Mouse (Mus musculus) liver, embryonic 11.5 days (tissue): ENCODE measurements at regions not wholly inside any gene's neighbourhood (a gene's known extent, or its start where the extent isn't known, plus 50 kb on each side); places are given as distances from the start of the nearest gene placed in this dataset.

Source experiments
- ATAC-seq: fragments of 200-750 bp; cut with Nextera tagmentation; replicated peaks from 2 replicates; pipeline ENCODE4 v1.8.0; 2017; ENCODE audit warnings: moderate number of reproducible peaks, mild to moderate bottlenecking, moderate TSS enrichment, moderate library complexity; ENCODE audit not compliant: low FRiP score
- DNase-seq: peaks from one replicate; pipeline ENCODE4 v3.0.0-alpha.2; 2017; ENCODE audit warnings: low spot score
- H3K27ac ChIP-seq: fragments of 300-500 bp; sonication (generic); 2 replicates; pipeline ENCODE4 v1.5.1; 2014; ENCODE audit warnings: mild to moderate bottlenecking, low read depth, low read length, control low read depth
- H3K27me3 ChIP-seq: fragments of 300-500 bp; sonication (generic); replicated peaks from 2 replicates; pipeline ENCODE4 v1.6.1; 2014; ENCODE audit warnings: low read length, mixed read lengths; ENCODE audit not compliant: control insufficient read depth, insufficient read depth
- H3K36me3 ChIP-seq: fragments of 300-500 bp; sonication (generic); 2 replicates; pipeline ENCODE4 v1.6.1; 2014; ENCODE audit warnings: mild to moderate bottlenecking, low read length, moderate library complexity, mixed read lengths; ENCODE audit not compliant: control insufficient read depth, insufficient read depth
- H3K4me1 ChIP-seq: fragments of 300-500 bp; sonication (generic); replicated peaks from 2 replicates; pipeline ENCODE4 v1.6.1; 2014; ENCODE audit warnings: low read length, mixed read lengths; ENCODE audit not compliant: control insufficient read depth, insufficient read depth
- H3K4me2 ChIP-seq: fragments of 300-500 bp; sonication (generic); 2 replicates; pipeline ENCODE4 v1.6.1; 2014; ENCODE audit warnings: mild to moderate bottlenecking, control low read depth, moderate library complexity
- H3K4me3 ChIP-seq: fragments of 300-500 bp; sonication (generic); 2 replicates; pipeline ENCODE4 v1.5.1; 2014; ENCODE audit warnings: low read depth, low read length, control low read depth
- H3K9ac ChIP-seq: fragments of 300-500 bp; sonication (generic); 2 replicates; pipeline ENCODE4 v1.6.1; 2014; ENCODE audit warnings: low read depth, low read length, control low read depth
- H3K9me3 ChIP-seq: fragments of 300-500 bp; sonication (generic); 2 replicates; pipeline ENCODE4 v1.6.1; 2016; ENCODE audit warnings: low read length, inconsistent platforms, mixed read lengths; ENCODE audit not compliant: control insufficient read depth
- WGBS: fragments of 180-500 bp; shearing (Covaris S2); extraction: QIAGEN DNeasy Blood & Tissue Kit; methylation state at CpG from one replicate; pipeline ENCODE4 v1.1.7; 2014; 5-methylcytosine and 5-hydroxymethylcytosine counted together

- Histone ChIP-seq H3K4me3 (no peak overlapping the region), H3K9me3 (no peaks in the 10 kb centered on the region), H3K27ac (no peak overlapping the region), H3K9ac (no peak overlapping the region), H3K27me3 (no peaks in the 10 kb centered on the region), H3K4me1 (no peaks in the 10 kb centered on the region), H3K4me2 (no peak overlapping the region), H3K36me3 (no peaks in the 10 kb centered on the region)
- no peak for DNase-seq
- ATAC-seq, result no peak
- WGBS, result 81% methylated on average over 4 of the region's 4 CpGs
Observed at GRCm38 (mm10) chr8:40210871-40211270, 464.0 kb upstream of the Adam24 start.

- H3K4me2 ChIP-seq, result no peak overlapping the region
- no peak overlapping the region for H3K27ac ChIP-seq
- 52% methylated on average over 4 of the region's 4 CpGs for WGBS
- no peak overlapping the region for H3K4me3 ChIP-seq
- H3K36me3 ChIP-seq, result no peaks in the 10 kb centered on the region
- no peaks in the 10 kb centered on the region for H3K4me1 ChIP-seq
- H3K9me3 ChIP-seq, result no peaks in the 10 kb centered on the region
- no peak overlapping the region for H3K9ac ChIP-seq
- H3K27me3 ChIP-seq, result no peaks in the 10 kb centered on the region
- no peak for ATAC-seq
- DNase-seq, result no peak
Observed at GRCm38 (mm10) chr8:40223521-40223920, 451.4 kb upstream of the Adam24 start.

GRCm38 (mm10) chr8:40227262-40227661 lies 447.6 kb upstream of the Adam24 start:
- H3K36me3 ChIP-seq, result no peaks in the 10 kb centered on the region

More at GRCm38 (mm10) chr8:40227262-40227661, 447.6 kb upstream of the Adam24 start:
- Histone ChIP-seq H3K4me1 (no peaks in the 10 kb centered on the region), H3K4me3 (no peak overlapping the region), H3K27ac (no peak overlapping the region), H3K9me3 (no peaks in the 10 kb centered on the region), H3K27me3 (no peaks in the 10 kb centered on the region), H3K4me2 (no peak overlapping the region), H3K9ac (no peak overlapping the region)
- WGBS, result 56% methylated on average over 1 of the region's 1 CpGs
- no peak for DNase-seq
- ATAC-seq, result no peak
